Mouse (Mus musculus) G1E (cell line): ENCODE measurements at regions not wholly inside any gene's neighbourhood (a gene's known extent, or its start where the extent isn't known, plus 50 kb on each side); places are given as distances from the start of the nearest gene placed in this dataset.

Source experiments
- CTCF ChIP-seq: IDR thresholded peaks from 2 replicates; pipeline ENCODE4 v1.5.1; 2012; ENCODE audit warnings: low read depth, low read length, inconsistent platforms, mixed read lengths
- GATA1 ChIP-seq: IDR thresholded peaks from 2 replicates; pipeline ENCODE4 v1.6.1; 2012; ENCODE audit warnings: borderline replicate concordance, low read length, inconsistent platforms, mixed read lengths
- GATA2 ChIP-seq: IDR thresholded peaks from 2 replicates; pipeline ENCODE4 v1.6.1; 2012; ENCODE audit warnings: low read depth, low read length, inconsistent platforms, borderline replicate concordance
- POLR2AphosphoS5 ChIP-seq: IDR thresholded peaks from 2 replicates; pipeline ENCODE4 v1.6.1; 2012; ENCODE audit warnings: low read depth, low read length, inconsistent platforms; ENCODE audit not compliant: insufficient replicate concordance
- TAL1 ChIP-seq: conservative IDR thresholded peaks from 2 replicates; pipeline ENCODE4 v1.6.1; 2012; ENCODE audit warnings: low read depth, low read length, inconsistent platforms, mixed read lengths

- TF ChIP-seq CTCF (no peak), TAL1 (no peak), POLR2AphosphoS5 (no peak), GATA2 (no peak), GATA1 (no peak)
Observed at GRCm38 (mm10) chr1:122501707-122502106, 933.9 kb upstream of the Ddx18 start.
